Mouse (Mus musculus): Measurements from ENCODE around the gene Sorcs3.

Gene Sorcs3

GRCm38 (mm10) chr19:48524527-48525214 lies 318.8 kb downstream of the Sorcs3 start:
- no peak for DNase-seq (ENCODE audit: low spot score)

- no peak for DNase-seq (ENCODE audit: low spot score)
Measured at GRCm38 (mm10) chr19:48533582-48533981, 327.8 kb downstream of the Sorcs3 start.

DNA sequence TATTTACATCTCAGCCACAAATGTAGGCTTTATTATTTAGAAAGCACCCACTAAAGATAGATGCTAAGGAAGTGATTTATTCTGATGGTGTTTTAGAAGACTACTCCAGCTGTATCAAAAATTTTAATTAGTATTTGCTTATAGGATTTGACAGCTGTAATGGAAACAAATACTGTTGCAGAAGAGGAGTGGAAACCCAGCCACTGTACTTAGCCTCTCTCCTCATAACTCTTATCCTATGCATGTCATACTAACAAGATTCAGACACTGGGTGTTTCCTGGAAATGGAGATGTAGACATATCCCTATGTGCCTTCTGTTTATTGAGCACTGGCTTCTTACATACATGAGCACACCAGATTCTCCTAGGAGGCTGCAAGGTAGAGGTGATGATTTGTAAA lies 338.5 kb downstream of the Sorcs3 start:
- DNase-seq (ENCODE audit: low spot score) = no peak

- no peak for DNase-seq (ENCODE audit: low spot score)
Measured at GRCm38 (mm10) chr19:48545421-48546132, 339.8 kb downstream of the Sorcs3 start.

DNA sequence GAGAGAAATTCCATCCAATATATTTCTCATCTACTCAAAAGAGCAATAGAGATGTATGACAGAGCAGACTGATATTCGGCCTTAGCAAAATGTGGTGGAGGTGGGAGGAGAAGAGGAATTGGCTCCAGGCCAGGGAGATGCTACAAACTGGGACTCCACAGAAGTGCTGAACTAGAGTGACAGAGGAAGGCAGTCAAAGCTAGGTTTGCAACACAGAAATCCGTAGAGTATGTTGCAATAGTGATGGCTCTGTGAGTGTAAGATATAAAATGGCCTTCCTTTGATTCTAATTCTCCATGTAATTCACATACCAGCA lies 340.3 kb downstream of the Sorcs3 start:
- no peak for DNase-seq (ENCODE audit: low spot score)

GRCm38 (mm10) chr19:48548143-48548881 lies 342.5 kb downstream of the Sorcs3 start:
- DNase-seq (ENCODE audit: low spot score) = no peak

GRCm38 (mm10) chr19:48559432-48559831 lies 353.6 kb downstream of the Sorcs3 start:
- DNase-seq (ENCODE audit: low spot score) = no peak

DNA sequence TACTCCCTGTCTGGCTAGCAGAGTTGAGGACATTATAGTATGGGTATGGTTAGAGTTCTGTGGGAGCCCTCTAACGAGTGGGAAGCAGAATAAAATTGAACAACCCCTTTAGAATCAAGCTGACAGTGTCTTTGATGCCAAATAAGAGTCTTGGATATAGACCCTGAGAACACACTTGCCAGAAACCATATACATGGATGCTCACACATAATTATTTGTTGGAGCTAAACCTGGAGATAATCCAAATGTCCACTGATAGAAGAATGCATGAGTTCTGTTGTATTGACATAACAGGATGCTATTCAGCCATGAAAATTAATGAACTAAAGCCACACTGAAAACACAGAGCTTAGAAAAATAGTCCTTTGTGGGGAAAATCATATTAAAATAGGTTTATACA lies 369.9 kb downstream of the Sorcs3 start:
- DNase-seq (ENCODE audit: low spot score) = no peak

DNA sequence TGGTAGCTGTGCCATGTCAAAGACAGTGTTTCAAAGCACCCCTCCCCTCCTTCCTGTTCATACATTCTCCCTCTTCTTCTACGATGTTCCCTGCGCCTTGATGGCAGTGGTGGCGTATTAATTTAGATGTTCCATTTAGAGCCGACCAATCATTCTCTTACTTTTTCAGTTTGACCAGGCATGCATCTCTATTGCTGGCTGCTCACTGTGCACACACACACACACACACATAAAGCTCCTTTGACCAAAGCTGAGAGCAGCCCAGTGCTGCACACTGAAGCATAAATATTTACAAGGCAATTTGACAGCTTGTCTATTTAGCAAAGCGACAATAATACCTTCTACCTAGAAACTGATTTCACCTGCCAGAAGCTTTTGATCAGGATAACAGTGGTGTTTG lies 371.3 kb downstream of the Sorcs3 start:
- DNase-seq (ENCODE audit: low spot score) = no peak

DNA sequence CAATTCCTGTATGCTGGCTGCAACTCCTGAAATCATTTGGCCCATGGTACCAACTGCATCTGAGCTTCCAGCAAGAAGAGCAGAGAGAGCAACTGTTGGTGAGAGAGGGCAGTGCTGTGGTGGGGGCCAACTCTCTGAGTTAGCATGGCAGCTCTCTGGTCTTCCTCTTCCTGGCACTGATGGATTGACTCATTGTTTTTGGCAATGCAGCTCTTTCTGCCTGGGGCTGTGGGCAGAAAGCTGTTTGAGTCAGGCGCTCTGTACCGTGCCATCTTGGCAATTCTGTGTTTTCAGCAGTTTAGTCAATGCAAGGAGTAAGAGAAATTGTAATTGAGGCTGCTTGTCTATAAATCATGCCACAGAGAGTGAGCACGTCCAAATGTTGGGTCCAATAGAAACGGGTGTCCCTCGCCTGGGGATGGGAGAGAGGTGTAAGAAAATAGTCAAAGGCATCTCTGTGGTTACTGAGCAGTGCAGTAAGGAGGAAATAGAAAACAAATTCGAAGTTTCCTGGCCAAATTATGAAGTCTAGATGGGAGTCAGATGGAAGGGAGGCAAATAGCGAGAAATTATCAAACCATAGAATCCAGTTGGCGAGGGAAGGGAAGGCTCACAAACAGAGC lies 379.2 kb downstream of the Sorcs3 start:
- DNase-seq (ENCODE audit: low spot score) = no peak

GRCm38 (mm10) chr19:48616951-48617350 lies 411.1 kb downstream of the Sorcs3 start:
- DNase-seq (ENCODE audit: low spot score) = no peak

DNA sequence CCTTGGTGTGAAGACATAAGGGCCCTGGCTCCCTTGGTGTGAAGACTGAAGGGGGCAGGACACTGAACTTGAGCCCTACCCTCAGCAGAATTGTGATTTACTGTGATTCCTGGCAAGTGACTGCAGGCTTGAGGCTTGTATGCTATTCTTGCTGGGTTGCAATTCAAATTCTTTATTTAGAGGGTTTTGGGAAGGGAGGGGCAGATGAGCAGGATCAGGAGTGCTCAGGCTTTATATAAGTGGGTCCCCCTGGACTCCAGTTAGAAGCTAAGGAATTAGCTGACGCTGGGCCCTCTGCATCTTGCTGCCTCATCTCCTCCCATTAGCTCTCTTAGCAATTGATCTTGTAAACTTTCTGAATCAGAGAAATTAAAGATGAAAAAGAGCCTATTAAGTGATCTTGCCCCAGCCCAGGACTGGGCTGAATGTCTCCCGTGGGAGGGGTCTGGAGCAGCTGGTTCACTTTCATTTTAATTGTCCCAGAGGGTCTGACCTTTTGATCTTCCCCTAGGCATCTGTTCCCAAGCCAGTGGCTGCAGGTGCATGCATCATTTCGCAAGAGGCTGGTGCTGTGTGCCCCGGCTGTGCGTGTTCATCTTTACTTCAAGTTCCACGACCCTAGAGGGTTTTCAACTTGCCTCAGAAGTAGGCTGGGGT lies 425.0 kb downstream of the Sorcs3 start:
- DNase-seq (ENCODE audit: low spot score) = no peak

DNA sequence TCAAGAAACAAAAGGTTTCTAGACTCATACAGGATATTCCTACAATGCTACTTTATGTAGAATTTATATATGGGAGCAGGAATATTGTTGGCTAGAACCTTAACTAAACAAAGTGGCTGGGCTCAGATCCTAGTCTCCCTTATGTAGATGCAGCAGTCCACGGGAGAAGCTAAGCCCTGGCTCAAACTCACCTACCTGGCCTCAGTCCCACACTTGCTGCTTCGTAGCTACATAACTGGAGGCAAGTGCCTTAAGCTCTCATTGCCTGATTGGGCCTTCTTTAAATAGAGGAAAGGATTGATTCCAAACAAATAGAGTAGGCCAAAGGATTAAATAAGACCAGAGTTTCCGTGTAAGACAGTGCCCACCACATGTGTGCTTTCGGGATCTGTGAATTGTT lies 436.7 kb downstream of the Sorcs3 start:
- no peak for DNase-seq (ENCODE audit: low spot score)

- no peak for DNase-seq (ENCODE audit: low spot score)
Measured at GRCm38 (mm10) chr19:48649941-48650340, 444.1 kb downstream of the Sorcs3 start.

DNA sequence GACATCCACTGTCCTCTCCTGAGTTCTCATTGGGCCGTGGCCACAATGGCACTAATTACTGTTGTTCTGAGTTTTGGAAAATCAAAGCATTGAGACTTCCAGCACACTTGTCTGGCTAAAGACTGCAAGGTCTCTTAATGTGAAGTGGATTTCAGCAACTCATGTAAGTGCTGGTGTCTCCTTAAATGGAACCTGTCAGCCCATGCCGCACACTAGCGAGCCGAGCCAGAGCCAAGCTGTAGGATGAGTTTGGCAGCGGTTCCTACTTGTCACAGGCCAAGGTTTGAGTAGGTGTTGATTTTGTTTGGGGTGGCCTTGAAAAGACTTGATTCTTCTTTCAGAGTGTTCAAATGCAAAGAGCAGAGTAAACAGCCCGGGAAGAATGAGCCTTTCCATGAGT lies 445.8 kb downstream of the Sorcs3 start:
- no peak for DNase-seq (ENCODE audit: low spot score)

- no peak for DNase-seq (ENCODE audit: low spot score)
Measured at GRCm38 (mm10) chr19:48660201-48660600, 454.4 kb downstream of the Sorcs3 start.

DNA sequence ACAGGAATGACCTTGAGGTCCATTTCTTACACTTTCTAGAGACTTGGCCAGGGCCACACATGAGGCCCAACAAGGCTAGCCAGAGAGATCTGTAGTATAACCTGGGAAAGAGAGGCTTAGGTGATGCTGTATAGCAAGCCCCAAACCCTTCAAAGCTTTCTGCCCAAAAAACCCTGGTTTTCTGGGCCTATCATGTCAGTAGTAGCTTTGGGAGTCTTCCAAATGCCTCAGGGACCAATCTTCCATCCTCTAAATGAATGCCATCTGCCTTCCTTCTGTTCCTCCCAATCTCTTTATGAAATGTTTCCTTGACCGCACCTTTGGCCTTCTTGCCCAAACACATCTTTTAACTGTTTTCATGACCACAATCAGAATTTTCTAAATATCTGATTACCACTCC lies 474.1 kb downstream of the Sorcs3 start:
- DNase-seq (ENCODE audit: low spot score) = no peak

DNA sequence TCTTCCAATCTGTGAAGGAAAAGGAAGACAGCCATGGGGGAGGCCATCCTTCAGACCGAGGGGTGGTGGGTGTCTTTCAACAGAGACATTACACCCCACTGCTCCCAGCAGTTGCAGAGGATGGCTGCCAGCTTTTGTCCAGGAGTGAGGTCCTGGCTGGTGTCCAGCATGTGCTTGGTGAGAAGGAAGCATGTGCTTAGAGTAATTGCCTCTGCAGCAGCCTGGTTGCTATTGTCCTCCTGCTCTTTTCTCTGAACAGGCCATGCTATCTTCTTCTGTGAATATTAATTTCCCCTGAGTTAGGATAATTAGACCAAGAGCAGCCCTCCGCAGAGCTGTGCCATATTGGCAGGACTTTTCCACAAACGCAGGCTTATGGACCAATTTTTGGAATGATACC lies 476.7 kb downstream of the Sorcs3 start:
- no peak for DNase-seq (ENCODE audit: low spot score)

DNA sequence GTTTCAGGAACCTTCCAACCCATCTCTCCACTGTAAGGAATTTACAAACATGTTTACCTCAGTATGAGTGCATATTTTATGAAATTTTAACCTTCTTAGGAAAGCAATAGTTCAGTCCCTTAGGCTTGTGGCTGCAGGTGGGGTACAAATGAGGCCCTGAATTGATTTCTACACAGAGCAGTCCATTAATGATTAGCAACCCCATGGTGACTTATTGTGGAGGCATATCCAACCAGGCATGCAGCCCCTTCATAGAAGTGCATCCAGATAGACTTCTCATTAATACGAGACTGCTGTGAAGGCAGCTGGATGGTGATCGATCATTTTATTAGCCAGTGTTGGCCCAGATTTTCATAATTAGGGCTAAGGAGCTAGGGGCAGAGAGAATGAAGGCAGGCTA lies 480.5 kb downstream of the Sorcs3 start:
- no peak for DNase-seq (ENCODE audit: low spot score)

DNA sequence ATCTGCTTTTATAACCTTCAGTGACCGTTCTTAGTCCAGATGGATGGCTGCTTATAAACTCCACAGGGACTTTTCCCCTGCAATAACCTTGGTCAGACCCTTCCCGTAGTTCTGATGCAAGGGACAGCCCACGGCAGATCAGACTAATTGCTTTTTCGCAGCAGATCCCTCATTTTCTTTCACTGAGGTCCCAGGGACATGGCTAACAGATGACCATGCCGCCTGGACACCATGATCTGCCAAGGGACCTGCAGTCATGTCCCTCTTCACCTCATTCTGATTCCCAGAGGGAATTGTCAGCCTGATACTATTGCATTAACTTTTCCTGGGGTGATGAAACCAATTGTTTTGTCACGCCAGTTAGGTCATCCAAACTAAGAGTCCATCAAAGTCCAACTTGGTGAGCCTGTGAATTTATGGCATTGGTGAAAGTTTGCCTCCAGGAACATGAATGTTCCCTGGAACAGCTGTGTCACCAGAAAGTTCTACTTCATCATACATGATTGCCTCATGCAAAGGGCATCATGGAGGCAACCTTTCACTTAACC lies 494.4 kb downstream of the Sorcs3 start:
- DNase-seq (ENCODE audit: low spot score) = no peak

- no peak for DNase-seq (ENCODE audit: low spot score)
Measured at GRCm38 (mm10) chr19:48703763-48704162, 497.9 kb downstream of the Sorcs3 start.
